Comparison of ENCODE assay signal across 10 mouse cellular contexts in genomic region chr6:148047650-148047988, GRCm38 (mm10). TPM values are rescaled to one million over a fixed set of nuclear protein-coding genes. Genes with fewer than 3 reads are reported as not detected.
DNase-seq lines count a peak whose midpoint lies in the region; ATAC-seq and TF ChIP-seq lines count a peak whose summit lies in the region.
"Had no signal": no experiment of that assay in that cellular context is flagged by ENCODE, and none has a peak within 500 bp of the region (broad histone marks: within the 10 kb centered on the region; RNA-seq: fewer than 3 reads in every experiment).

No protein-coding gene starts in this region.

- ATAC-seq in heart, postnatal 0 days (ENCODE audit: insufficient read depth, low read depth), result no peak
- no peak for ATAC-seq in embryonic facial prominence, embryonic 13.5 days (ENCODE audit: insufficient number of reproducible peaks, insufficient read depth, low FRiP score, low TSS enrichment, low read depth)
- ATAC-seq in hindbrain, embryonic 16.5 days, result peak; percentile 60; the same call in 1 of the 2 replicates
- ATAC-seq in neural tube, embryonic 12.5 days (ENCODE audit: low FRiP score, low read depth), result 0 out of 2 replicates have a peak, but pooled peaks have one; percentile 8
- ATAC-seq in erythroid progenitor cell, adult 5-6 weeks (replicated peaks; ENCODE audit: low FRiP score, poor library complexity, severe bottlenecking), result no peak
- ATAC-seq: liver, postnatal 0 days had no signal

- no peak overlapping the region for H3K9ac ChIP-seq in heart, postnatal 0 days (replicated peaks; ENCODE audit: low read depth, low read length)
- peak overlapping the region; percentile 75 for H3K9ac ChIP-seq in embryonic facial prominence, embryonic 13.5 days
- peak overlapping the region; percentile 77 for H3K9ac ChIP-seq in hindbrain, embryonic 16.5 days (ENCODE audit: low read depth, low read length)
- H3K9ac ChIP-seq in neural tube, embryonic 12.5 days, result peak overlapping the region; percentile 59; the same call in 1 of the 2 replicates
- H3K9ac ChIP-seq: liver, postnatal 0 days had no signal

- no peak for TF ChIP-seq EP300 in heart, postnatal 0 days (IDR thresholded peaks at IDR 0.05; ENCODE audit: low read depth)

- no peak for TF ChIP-seq CTCF in heart, postnatal 0 days (IDR thresholded peaks at IDR 0.05; ENCODE audit: low read depth)

- peak overlapping the region; percentile 60; the same call in 1 of the 2 replicates for H3K4me2 ChIP-seq in heart, postnatal 0 days (ENCODE audit: low read depth, low read length)
- H3K4me2 ChIP-seq in embryonic facial prominence, embryonic 13.5 days, result peak overlapping the region; percentile 91
- H3K4me2 ChIP-seq in hindbrain, embryonic 16.5 days (ENCODE audit: low read length), result peak overlapping the region; percentile 63
- H3K4me2 ChIP-seq in neural tube, embryonic 12.5 days (replicated peaks), result peak overlapping the region; percentile 76

- no peaks in the 10 kb centered on the region for H3K9me3 ChIP-seq in heart, postnatal 0 days (replicated peaks; ENCODE audit: control insufficient read depth, low read length)
- H3K9me3 ChIP-seq in embryonic facial prominence, embryonic 13.5 days, result no peaks in the 10 kb centered on the region
- no peaks in the 10 kb centered on the region for H3K9me3 ChIP-seq in hindbrain, embryonic 16.5 days (ENCODE audit: control insufficient read depth, low read length)
- H3K9me3 ChIP-seq in neural tube, embryonic 12.5 days, result no peaks in the 10 kb centered on the region

- DNase-seq in heart, postnatal 0 days (ENCODE audit: low spot score), result no peak
- DNase-seq in heart, adult 8-10 months (ENCODE audit: low spot score), result no peak
- no peak for DNase-seq in adrenal gland, postnatal 10 days
- no peak for DNase-seq in spleen, adult 18-20 months
- DNase-seq: kidney, adult 18-20 months; liver, postnatal 0 days had no signal

- H3K27me3 ChIP-seq in heart, postnatal 0 days (ENCODE audit: control insufficient read depth, insufficient read depth, low read length), result 0 out of 2 replicates have a peak, but pooled peaks cover 5% of the 10 kb centered on the region
- H3K27me3 ChIP-seq in embryonic facial prominence, embryonic 13.5 days, result peaks cover 22% of the 10 kb centered on the region
- no peaks in the 10 kb centered on the region for H3K27me3 ChIP-seq in hindbrain, embryonic 16.5 days (replicated peaks; ENCODE audit: control insufficient read depth, insufficient read depth, low read length)
- H3K27me3 ChIP-seq in neural tube, embryonic 12.5 days (replicated peaks), result peaks cover 15% of the 10 kb centered on the region; the same call in 1 of the 2 replicates

- no peak overlapping the region for H3K27ac ChIP-seq in heart, postnatal 0 days (ENCODE audit: low read depth)
- H3K27ac ChIP-seq in embryonic facial prominence, embryonic 13.5 days, result no peak overlapping the region
- H3K27ac ChIP-seq in hindbrain, embryonic 16.5 days (ENCODE audit: low read depth, low read length), result peak overlapping the region; percentile 66; the same call in 1 of the 2 replicates
- no peak overlapping the region for H3K27ac ChIP-seq in neural tube, embryonic 12.5 days

- H3K4me1 ChIP-seq in heart, postnatal 0 days (ENCODE audit: control insufficient read depth, insufficient read depth), result no peaks in the 10 kb centered on the region
- H3K4me1 ChIP-seq in embryonic facial prominence, embryonic 13.5 days, result peaks cover 3% of the 10 kb centered on the region; the same call in 1 of the 2 replicates
- peaks cover 6% of the 10 kb centered on the region for H3K4me1 ChIP-seq in hindbrain, embryonic 16.5 days (ENCODE audit: control insufficient read depth, insufficient read depth, low read depth, low read length)
- H3K4me1 ChIP-seq in neural tube, embryonic 12.5 days, result peaks cover 6% of the 10 kb centered on the region; the same call in 1 of the 2 replicates

- H3K36me3 ChIP-seq in heart, postnatal 0 days (replicated peaks; ENCODE audit: control insufficient read depth, insufficient read depth, low read length), result no peaks in the 10 kb centered on the region
- H3K36me3 ChIP-seq in embryonic facial prominence, embryonic 13.5 days, result no peaks in the 10 kb centered on the region
- H3K36me3 ChIP-seq in hindbrain, embryonic 16.5 days (ENCODE audit: control insufficient read depth, insufficient read depth, low read length), result no peaks in the 10 kb centered on the region
- H3K36me3 ChIP-seq in neural tube, embryonic 12.5 days, result no peaks in the 10 kb centered on the region

- H3K4me3 ChIP-seq in heart, postnatal 0 days (ENCODE audit: low read depth, low read length), result no peak overlapping the region
- peak overlapping the region; percentile 51 for H3K4me3 ChIP-seq in embryonic facial prominence, embryonic 13.5 days
- H3K4me3 ChIP-seq in hindbrain, embryonic 16.5 days (ENCODE audit: low read length), result peak overlapping the region; percentile 47
- H3K4me3 ChIP-seq in neural tube, embryonic 12.5 days, result peak overlapping the region; percentile 40

RNA-seq across cellular contexts. Expression of gene Far2, which starts 0.6 kb away (rescaled TPM):
- not detected in 2 replicates for total RNA-seq in heart, postnatal 0 days (2014; rRNA removed; ENCODE audit: low replicate concordance)
- polyA plus RNA-seq in heart, postnatal 0 days (2015; fragmentation: Nextera tagmentation; extraction: Ambion mirVana), result 0.40 and 0.64 TPM in 2 replicates
- not detected for total RNA-seq in heart, adult 8-10 months (2022)
- polyA plus RNA-seq in embryonic facial prominence, embryonic 13.5 days (2015; fragmentation: Nextera tagmentation; extraction: Ambion mirVana), result 10.4 and 11.1 TPM in 2 replicates
- polyA plus RNA-seq in hindbrain, embryonic 16.5 days (2015; fragmentation: Nextera tagmentation; extraction: Ambion mirVana), result 30.8 and 34.3 TPM in 2 replicates
- 4.9 and 5.4 TPM in 2 replicates for polyA plus RNA-seq in neural tube, embryonic 12.5 days (2016; fragmentation: Nextera tagmentation; extraction: Ambion mirVana)
- total RNA-seq in adrenal gland, postnatal 10 days (2021), result 1 to 10 TPM; 2.9 to 4.0 TPM
- 7.9 and 10.1 TPM in 2 replicates for total RNA-seq in erythroid progenitor cell, adult 5-6 weeks (2015; ENCODE audit: low replicate concordance)
- total RNA-seq in erythroid progenitor cell, adult 5-6 weeks (2017; ENCODE audit: low replicate concordance), result 2.8 and 5.3 TPM in 2 replicates

Comparison
In these comparisons a context has a peak if more than half of its experiments do, and no peak if none do; other contexts are left out.
1. ATAC-seq: peak in hindbrain, embryonic 16.5 days (single experiment) and neural tube, embryonic 12.5 days (single experiment); none in heart, postnatal 0 days (single experiment), embryonic facial prominence, embryonic 13.5 days (single experiment) and erythroid progenitor cell, adult 5-6 weeks (single experiment).
2. Peak in every context shown above with its lines, with median percentiles within 50 percentile points of each other: H3K4me2 ChIP-seq.